Mouse (Mus musculus) olfactory bulb, adult 2 months (tissue): ENCODE measurements around the gene Plekhh2. TPM values are rescaled to one million over a fixed set of nuclear protein-coding genes. Genes with fewer than 3 reads are reported as not detected.

Source experiments
- H3K27ac ChIP-seq: fragments of 200-500 bp; 2 replicates; pipeline ENCODE4 v1.5.1; 2012; ENCODE audit warnings: low read depth, low read length; ENCODE audit not compliant: insufficient read depth
- H3K4me1 ChIP-seq: fragments of 200-500 bp; 2 replicates; pipeline ENCODE4 v1.6.1; 2012; ENCODE audit warnings: low read length; ENCODE audit not compliant: control insufficient read depth, insufficient read depth
- H3K4me3 ChIP-seq: fragments of 200-500 bp; 2 replicates; pipeline ENCODE4 v1.5.1; 2012; ENCODE audit warnings: mild to moderate bottlenecking, low read depth, low read length, moderate library complexity; ENCODE audit not compliant: insufficient read depth
- CTCF ChIP-seq: fragments of 200-500 bp; IDR thresholded peaks from 2 replicates; pipeline ENCODE4 v1.5.1; 2012; ENCODE audit warnings: low read depth, mild to moderate bottlenecking, low read length, moderate library complexity; ENCODE audit not compliant: insufficient read depth
- POLR2A ChIP-seq: fragments of 200-500 bp; IDR thresholded peaks from 2 replicates; pipeline ENCODE4 v1.6.1; 2012; ENCODE audit warnings: mild to moderate bottlenecking, low read depth, low read length, moderate library complexity; ENCODE audit not compliant: insufficient read depth
- WGBS: fragments of 180-500 bp; shearing (Covaris S2); methylation state at CpG from one replicate; pipeline ENCODE4 v1.1.7; 2018; 5-methylcytosine and 5-hydroxymethylcytosine counted together
- polyA plus RNA-seq: library from polyadenylated mRNA; stranded (reverse); fragments of >200 nt; gene quantifications from 2 replicates; pipeline ENCODE4 v1.2.4, GENCODE M21; 2012; ENCODE audit warnings: low replicate concordance; ENCODE audit not compliant: missing spikeins, insufficient read depth, insufficient read length

Gene Plekhh2
- polyA plus RNA-seq, 1 experiment: not detected

GRCm38 (mm10) chr17:84650302-84651017 lies 138.8 kb downstream of the Plekhh2 start:
- Histone ChIP-seq H3K4me3 (no peak overlapping the region), H3K4me1 (no peaks in the 10 kb centered on the region), H3K27ac (no peak overlapping the region)
- no peak for TF ChIP-seq POLR2A
- 93% methylated on average over 9 of the region's 9 CpGs for WGBS

- TF ChIP-seq CTCF (no peak), POLR2A (no peak)
- H3K4me3 ChIP-seq: no peak overlapping the region
- H3K4me1 ChIP-seq: peaks cover 5% of the 10 kb centered on the region; the same call in 1 of the 2 replicates
- H3K27ac ChIP-seq: no peak overlapping the region
- 76% methylated on average over 9 of the region's 9 CpGs for WGBS
Observed at GRCm38 (mm10) chr17:84653544-84653943, 141.8 kb downstream of the Plekhh2 start.

DNA sequence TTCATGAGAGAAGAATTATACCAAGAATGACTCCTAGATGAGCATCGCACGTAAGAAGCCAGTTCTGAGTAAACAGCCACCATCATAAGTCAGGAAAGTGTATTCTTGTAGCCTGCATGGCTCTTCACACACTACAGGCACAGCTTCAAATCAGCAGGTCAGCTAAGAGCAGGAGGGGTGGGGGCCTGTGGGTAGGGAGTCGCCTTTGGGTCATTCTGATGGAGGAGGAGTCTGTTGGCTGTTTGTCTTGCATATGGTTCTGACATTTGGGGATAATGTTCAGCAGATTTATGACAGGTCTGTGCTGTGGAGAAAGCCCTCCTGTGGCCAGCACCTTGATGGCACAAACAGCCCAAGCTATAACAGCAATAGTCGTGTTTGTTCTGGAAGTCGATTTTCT lies 144.5 kb downstream of the Plekhh2 start:
- TF ChIP-seq POLR2A (no peak), CTCF (no peak)
- H3K27ac ChIP-seq: no peak overlapping the region
- peaks cover 5% of the 10 kb centered on the region; the same call in 1 of the 2 replicates for H3K4me1 ChIP-seq
- WGBS: 82% methylated on average over 5 of the region's 5 CpGs
- H3K4me3 ChIP-seq: no peak overlapping the region

- Histone ChIP-seq H3K4me1 (peaks cover 5% of the 10 kb centered on the region; the same call in 1 of the 2 replicates), H3K4me3 (no peak overlapping the region), H3K27ac (no peak overlapping the region)
- WGBS: 44% methylated on average over 19 of the region's 19 CpGs
- TF ChIP-seq POLR2A: no peak
- TF ChIP-seq CTCF: no peak
Observed at GRCm38 (mm10) chr17:84656653-84657421, 145.1 kb downstream of the Plekhh2 start.

DNA sequence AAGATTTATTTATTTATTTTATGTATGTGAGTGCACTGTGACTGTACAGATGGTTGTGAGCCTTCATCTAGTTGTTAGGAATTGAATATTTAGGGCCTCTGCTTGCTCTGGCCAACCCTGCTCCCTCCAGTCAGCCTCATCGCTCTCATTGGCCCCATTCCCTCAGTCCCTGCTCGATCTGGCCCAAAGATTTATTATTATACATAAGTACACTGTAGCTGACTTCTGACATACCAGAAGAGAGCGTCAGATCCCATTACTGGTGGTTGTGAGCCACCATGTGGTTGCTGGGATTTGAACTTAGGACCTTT lies 145.7 kb downstream of the Plekhh2 start:
- no peak for TF ChIP-seq POLR2A
- TF ChIP-seq CTCF: no peak
- H3K4me3 ChIP-seq: no peak overlapping the region
- peaks cover 5% of the 10 kb centered on the region; the same call in 1 of the 2 replicates for H3K4me1 ChIP-seq
- WGBS: 79% methylated on average over 3 of the region's 3 CpGs
- no peak overlapping the region for H3K27ac ChIP-seq

- Histone ChIP-seq H3K4me1 (peaks cover 5% of the 10 kb centered on the region; the same call in 1 of the 2 replicates), H3K4me3 (no peak overlapping the region), H3K27ac (no peak overlapping the region)
- 75% methylated on average over 7 of the region's 7 CpGs for WGBS
- TF ChIP-seq POLR2A (no peak), CTCF (no peak)
Observed at GRCm38 (mm10) chr17:84657782-84658181, 146.1 kb downstream of the Plekhh2 start.

DNA sequence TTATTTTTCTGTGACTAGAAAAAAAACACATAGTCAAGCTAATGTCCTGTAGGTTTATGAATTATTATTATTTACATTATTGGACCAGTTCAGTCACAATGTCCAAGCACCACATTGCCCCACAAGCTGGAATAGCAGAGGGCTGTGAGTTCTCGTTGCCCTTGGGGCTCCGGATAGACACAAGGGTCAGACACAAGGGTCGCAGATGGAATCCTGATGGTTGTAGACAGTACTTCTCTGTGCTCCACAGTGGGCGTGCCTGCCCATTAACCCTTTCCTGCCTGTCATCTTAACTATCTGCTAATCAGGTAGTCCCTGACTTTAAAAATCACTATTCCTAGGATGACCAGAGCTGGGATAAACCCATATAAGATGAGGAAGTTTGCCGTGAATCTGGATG lies 146.5 kb downstream of the Plekhh2 start:
- no peak overlapping the region for H3K27ac ChIP-seq
- no peak overlapping the region for H3K4me3 ChIP-seq
- 66% methylated on average over 5 of the region's 5 CpGs for WGBS
- H3K4me1 ChIP-seq: peaks cover 5% of the 10 kb centered on the region; the same call in 1 of the 2 replicates
- TF ChIP-seq CTCF (no peak), POLR2A (no peak)

GRCm38 (mm10) chr17:84658951-84659350 lies 147.3 kb downstream of the Plekhh2 start:
- Histone ChIP-seq H3K4me3 (no peak overlapping the region), H3K4me1 (peaks cover 5% of the 10 kb centered on the region; the same call in 1 of the 2 replicates), H3K27ac (no peak overlapping the region)
- 86% methylated on average over 8 of the region's 8 CpGs for WGBS
- TF ChIP-seq POLR2A (no peak), CTCF (no peak)

DNA sequence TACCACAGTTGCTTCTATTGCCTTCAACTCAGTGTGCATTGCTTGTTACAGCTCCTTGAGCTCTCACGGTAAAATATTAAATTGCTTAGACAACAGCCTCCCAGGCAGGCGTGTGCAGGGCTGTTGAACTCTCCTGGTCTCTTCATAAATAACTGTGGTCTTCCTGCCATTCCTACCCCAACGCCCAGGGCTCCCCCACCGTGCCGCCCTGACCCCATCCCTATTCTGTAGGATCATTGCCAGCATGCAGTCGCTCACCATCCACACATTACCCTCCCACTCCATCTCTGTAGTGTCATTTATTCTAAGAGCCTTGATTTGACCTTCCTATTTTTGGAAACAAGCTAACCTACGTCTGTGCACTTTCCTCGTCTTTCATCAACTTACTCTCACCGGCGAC lies 153.4 kb downstream of the Plekhh2 start:
- no peak for TF ChIP-seq POLR2A
- no peak for TF ChIP-seq CTCF
- 45% methylated on average over 10 of the region's 10 CpGs for WGBS
- H3K4me1 ChIP-seq: peaks cover 5% of the 10 kb centered on the region; the same call in 1 of the 2 replicates
- H3K27ac ChIP-seq: no peak overlapping the region
- H3K4me3 ChIP-seq: no peak overlapping the region

DNA sequence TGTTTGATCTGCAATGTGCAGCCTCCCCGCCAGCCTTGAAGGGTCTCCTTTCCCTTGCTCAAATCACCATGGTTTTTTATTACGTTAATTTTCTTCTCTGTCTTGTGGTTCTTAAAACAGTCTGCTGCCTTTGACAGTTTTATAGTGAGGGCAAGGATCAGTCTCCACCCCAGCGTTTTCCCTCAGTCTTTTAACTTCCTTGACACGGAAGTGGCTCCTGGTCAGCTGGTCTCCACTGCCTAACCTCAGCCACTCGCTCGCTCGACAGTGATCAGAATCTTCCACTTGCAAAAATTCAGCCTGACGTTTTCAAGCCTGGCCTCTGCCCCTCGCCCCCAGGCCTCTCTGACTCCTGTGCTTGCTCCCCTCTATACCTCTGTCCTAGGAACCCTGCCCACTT lies 154.0 kb downstream of the Plekhh2 start:
- WGBS: 74% methylated on average over 9 of the region's 9 CpGs
- Histone ChIP-seq H3K27ac (no peak overlapping the region), H3K4me3 (no peak overlapping the region), H3K4me1 (peaks cover 5% of the 10 kb centered on the region; the same call in 1 of the 2 replicates)
- TF ChIP-seq CTCF: no peak
- TF ChIP-seq POLR2A: no peak
